Mouse (Mus musculus): ENCODE results near the gene Kcnab3. TPM values are rescaled to one million over a fixed set of nuclear protein-coding genes. Genes with fewer than 3 reads are reported as not detected.

Gene Kcnab3
- total RNA-seq, 2 experiments from 2014 or later: 0.28 TPM; not detected in 1

GRCm38 (mm10) chr11:69331152-69331551 is 5.1 kb downstream of the Kcnab3 start:
- intact Hi-C loops (cut with DNase I): loop anchor here (5.0 kb wide), 2 partner anchors 56 to 59 kb away; no protein-coding TSS in a partner anchor
- no peak for DNase-seq

GRCm38 (mm10) chr11:69331929-69332405 is 5.9 kb downstream of the Kcnab3 start:
- DNase-seq: peak; percentile 66 to 69
- intact Hi-C loops (cut with DNase I): loop anchor here (5.0 kb wide), 2 partner anchors 55 to 60 kb away; no protein-coding TSS in a partner anchor

- no peak for DNase-seq
- intact Hi-C loops (cut with DNase I): loop anchor here (5.0 kb wide), 2 partner anchors 55 to 60 kb away; no protein-coding TSS in a partner anchor
Observed at GRCm38 (mm10) chr11:69332713-69333253, 6.7 kb downstream of the Kcnab3 start.

- intact Hi-C loops (cut with DNase I): loop anchor here (5.0 kb wide), 2 partner anchors 53 to 62 kb away; no protein-coding TSS in a partner anchor
- no peak for DNase-seq
Observed at GRCm38 (mm10) chr11:69333922-69334321, 7.9 kb downstream of the Kcnab3 start.

GRCm38 (mm10) chr11:69334796-69335195 is 8.7 kb downstream of the Kcnab3 start:
- intact Hi-C loops (cut with DNase I): loop anchor here (5.0 kb wide), 2 partner anchors 53 to 62 kb away; no protein-coding TSS in a partner anchor

GRCm38 (mm10) chr11:69340161-69341131 is 14.4 kb downstream of the Kcnab3 start, which contains the start of gene Rnf227:
Gene Rnf227 (plus strand): TSS chr11:69340461.
- intact Hi-C loops (cut with DNase I): loop anchor here (2.0 kb wide), 1 partner anchor 24 kb away; no protein-coding TSS in a partner anchor
- peak; percentile 66 to 83 for DNase-seq

More at GRCm38 (mm10) chr11:69334796-69335195, 8.7 kb downstream of the Kcnab3 start:
- DNase-seq: no peak

GRCm38 (mm10) chr11:69346441-69346840 is 20.4 kb downstream of the Kcnab3 start:
- no peak for DNase-seq
- intact Hi-C loops (cut with DNase I): no loop called here

GRCm38 (mm10) chr11:69356544-69356943 is 30.5 kb downstream of the Kcnab3 start:
- DNase-seq: no peak
- intact Hi-C loops (cut with DNase I): no loop called here

- DNase-seq: no peak
- intact Hi-C loops (cut with DNase I): no loop called here
Observed at GRCm38 (mm10) chr11:69357690-69358089, 31.6 kb downstream of the Kcnab3 start.

GRCm38 (mm10) chr11:69362021-69362420 is 36.0 kb downstream of the Kcnab3 start:
- intact Hi-C loops (cut with DNase I): no loop called here
- no peak for DNase-seq

GRCm38 (mm10) chr11:69362479-69362878 is 36.4 kb downstream of the Kcnab3 start:
- DNase-seq: no peak
- intact Hi-C loops (cut with DNase I): no loop called here

GRCm38 (mm10) chr11:69364376-69364775 is 38.3 kb downstream of the Kcnab3 start:
- intact Hi-C loops (cut with DNase I): loop anchor here (2.0 kb wide), 2 partner anchors 24 to 56 kb away; partner anchors contain the start of gene Rnf227
- DNase-seq: no peak

- intact Hi-C loops (cut with DNase I): loop anchor here (2.0 kb wide), 2 partner anchors 24 to 56 kb away; partner anchors contain the start of gene Rnf227
- peak; percentile 93 to 95 for DNase-seq
Observed at GRCm38 (mm10) chr11:69364910-69365309, 38.9 kb downstream of the Kcnab3 start.

- no peak for DNase-seq
- intact Hi-C loops (cut with DNase I): loop anchor here (2.0 kb wide), 2 partner anchors 25 to 55 kb away; partner anchors contain the start of gene Rnf227
Observed at GRCm38 (mm10) chr11:69365722-69366121, 39.7 kb downstream of the Kcnab3 start.

GRCm38 (mm10) chr11:69366157-69366854 is 40.2 kb downstream of the Kcnab3 start:
- intact Hi-C loops (cut with DNase I): no loop called here

GRCm38 (mm10) chr11:69366855-69367615 is 41.0 kb downstream of the Kcnab3 start:
- DNase-seq: peak; percentile 22 to 48
- intact Hi-C loops (cut with DNase I): no loop called here

More at GRCm38 (mm10) chr11:69366157-69366854, 40.2 kb downstream of the Kcnab3 start:
- peak; percentile 92 to 96 for DNase-seq

- DNase-seq: peak; percentile 27 to 42
- intact Hi-C loops (cut with DNase I): loop anchor here (2.0 kb wide), 1 partner anchor 41 kb away; the partner anchor contains the start of gene Kcnab3
Observed at GRCm38 (mm10) chr11:69367616-69368355, 41.7 kb downstream of the Kcnab3 start.

Data from heart, postnatal 36 days (tissue).